Comparison of ENCODE assay signal across 15 mouse cellular contexts in the genomic region with DNA sequence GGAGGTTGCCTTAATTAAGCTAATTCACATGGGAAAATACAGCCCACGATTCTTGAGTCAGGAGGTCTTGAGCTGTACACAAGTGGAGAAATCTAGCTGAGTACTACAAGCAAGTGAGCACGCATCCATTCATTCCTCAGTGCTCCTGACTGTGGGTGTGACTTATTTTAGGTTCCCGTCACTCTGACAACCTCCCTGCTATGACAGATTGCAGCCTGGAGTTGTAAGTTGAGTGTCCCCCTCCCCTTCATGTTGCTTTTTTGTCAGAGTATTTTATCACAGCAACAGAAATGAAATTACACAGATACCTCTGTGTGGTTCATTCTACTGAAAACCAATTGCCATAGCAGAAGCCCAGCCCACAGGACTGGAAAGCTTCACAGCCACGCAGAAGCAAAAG.
"Had no signal": no experiment of that assay in that cellular context is flagged by ENCODE, and none has a peak within 500 bp of the region (broad histone marks: within the 10 kb centered on the region; RNA-seq: fewer than 3 reads in every experiment).

No protein-coding gene starts in this region.

- H3K36me3 ChIP-seq: lung, embryonic 15.5 days; midbrain, embryonic 13.5 days; midbrain, embryonic 15.5 days; neural tube, embryonic 12.5 days; stomach, embryonic 15.5 days had no signal

- DNase-seq: liver, postnatal 0 days; lung, adult 2 months; lung, postnatal 14 days; lung, postnatal 36 days; right cerebral cortex, postnatal 14 days; thymus, postnatal 4 days had no signal

- H3K4me3 ChIP-seq: lung, embryonic 15.5 days; megakaryocyte, embryonic 14.5 days; midbrain, embryonic 13.5 days; midbrain, embryonic 15.5 days; neural tube, embryonic 12.5 days; stomach, embryonic 15.5 days had no signal

- H3K9ac ChIP-seq: liver, postnatal 0 days; lung, embryonic 15.5 days; midbrain, embryonic 13.5 days; midbrain, embryonic 15.5 days; neural tube, embryonic 12.5 days; stomach, embryonic 15.5 days had no signal

- ATAC-seq: liver, postnatal 0 days; lung, postnatal 0 days; midbrain, embryonic 13.5 days; midbrain, embryonic 15.5 days had no signal

- H3K27me3 ChIP-seq: lung, embryonic 15.5 days; midbrain, embryonic 13.5 days; midbrain, embryonic 15.5 days; neural tube, embryonic 12.5 days; stomach, embryonic 15.5 days had no signal

- H3K4me2 ChIP-seq: lung, embryonic 15.5 days; midbrain, embryonic 13.5 days; midbrain, embryonic 15.5 days; neural tube, embryonic 12.5 days; stomach, embryonic 15.5 days had no signal

- H3K27ac ChIP-seq: lung, embryonic 15.5 days; macrophage; midbrain, embryonic 13.5 days; midbrain, embryonic 15.5 days; neural tube, embryonic 12.5 days; stomach, embryonic 15.5 days; stomach, postnatal 0 days had no signal

- H3K9me3 ChIP-seq: lung, embryonic 15.5 days; megakaryocyte, embryonic 14.5 days; midbrain, embryonic 13.5 days; midbrain, embryonic 15.5 days; neural tube, embryonic 12.5 days; stomach, embryonic 15.5 days had no signal
